Mouse (Mus musculus) CH12.LX (cell line): ENCODE data around the gene Ccdc114. TPM values are rescaled to one million over a fixed set of nuclear protein-coding genes. Genes with fewer than 3 reads are reported as not detected.
"Not testable (repeated sequence)": the region's sequence is repeated elsewhere in the genome, so short reads cannot be mapped to it uniquely, and the experiment has no call there.

Source experiments
- DNase-seq: peaks from one replicate; pipeline ENCODE4 v3.0.0-alpha.2; 2013; ENCODE audit errors: extremely low read depth
- H3K27ac ChIP-seq: 2 replicates; pipeline ENCODE4 v1.5.1; 2012; ENCODE audit warnings: low read depth, mild to moderate bottlenecking, control low read depth, moderate library complexity; ENCODE audit not compliant: insufficient read depth
- H3K27me3 ChIP-seq: replicated peaks from 2 replicates; pipeline ENCODE3; 2012; ENCODE audit warnings: inconsistent platforms
- H3K36me3 ChIP-seq, 2 experiments: replicated peaks in 1 of 2; 2 replicates each; pipeline versions ENCODE3 to v1.6.1; 2012; ENCODE audit warnings: inconsistent platforms in 1 of 2, low read length in 1 of 2, mild to moderate bottlenecking in 1 of 2, mixed read lengths in 1 of 2, moderate library complexity in 1 of 2; ENCODE audit not compliant: control insufficient read depth in 1 of 2, insufficient read depth in 1 of 2
- H3K4me1 ChIP-seq, 2 experiments: 2 replicates each; pipeline ENCODE4 v1.6.1; 2012; ENCODE audit warnings: inconsistent platforms in 1 of 2, moderate library complexity in 1 of 2; ENCODE audit not compliant: insufficient read depth in 2 of 2, control insufficient read depth in 1 of 2
- H3K4me2 ChIP-seq: 2 replicates; pipeline ENCODE4 v1.6.1; 2012; ENCODE audit warnings: low read depth, mild to moderate bottlenecking, control low read depth; ENCODE audit not compliant: poor library complexity, insufficient read depth, severe bottlenecking
- H3K4me3 ChIP-seq, 3 experiments: fragments of 150-350 bp in 1 of 3; sonication (generic) in 1 of 3; replicated peaks in 1 of 3; 2 replicates each; pipeline versions ENCODE3 to v1.5.1; 2011 to 2012; ENCODE audit warnings: low read depth in 2 of 3, low read length in 2 of 3, mild to moderate bottlenecking in 2 of 3, moderate library complexity in 2 of 3, control low read depth in 1 of 3, improper control_type of control experiment in 1 of 3, inconsistent platforms in 1 of 3, mixed read lengths in 1 of 3; ENCODE audit not compliant: poor library complexity in 1 of 3
- H3K79me2 ChIP-seq: replicated peaks from 2 replicates; pipeline ENCODE4 v1.6.1; 2012; ENCODE audit warnings: mild to moderate bottlenecking, moderate library complexity; ENCODE audit not compliant: control insufficient read depth, poor library complexity, insufficient read depth, severe bottlenecking; ENCODE audit errors: extremely low read depth
- H3K9ac ChIP-seq: 2 replicates; pipeline ENCODE4 v1.6.1; 2012; ENCODE audit warnings: low read depth, mild to moderate bottlenecking, control low read depth, moderate library complexity; ENCODE audit not compliant: insufficient read depth
- H3K9me3 ChIP-seq: replicated peaks from 2 replicates; pipeline ENCODE3; 2012; ENCODE audit warnings: low read length, inconsistent platforms, mixed read lengths
- CTCF ChIP-seq, 2 experiments: IDR thresholded peaks in 1 of 2; conservative IDR thresholded peaks in 1 of 2; 2 replicates each; pipeline ENCODE4 v1.5.1; 2011 to 2012; ENCODE audit warnings: low read depth in 2 of 2, low read length in 2 of 2, improper control_type of control experiment in 1 of 2, inconsistent platforms in 1 of 2, mild to moderate bottlenecking in 1 of 2, moderate library complexity in 1 of 2
- EP300 ChIP-seq: IDR thresholded peaks from 2 replicates; pipeline ENCODE4 v1.6.1; 2011; ENCODE audit warnings: low read length, improper control_type of control experiment
- ETS1 ChIP-seq: conservative IDR thresholded peaks from 2 replicates; pipeline ENCODE4 v1.6.1; 2012; ENCODE audit warnings: low read depth, mild to moderate bottlenecking, inconsistent platforms, low read length, improper control_type of control experiment, moderate library complexity
- IRF4 ChIP-seq: IDR thresholded peaks from 2 replicates; pipeline ENCODE4 v1.6.1; 2014; ENCODE audit warnings: low read depth, mild to moderate bottlenecking, inconsistent platforms, low read length, improper control_type of control experiment
- JUND ChIP-seq: conservative IDR thresholded peaks from 2 replicates; pipeline ENCODE4 v1.6.1; 2011; ENCODE audit warnings: low read depth, low read length, improper control_type of control experiment
- MAX ChIP-seq: IDR thresholded peaks from 2 replicates; pipeline ENCODE4 v1.6.1; 2011; ENCODE audit warnings: low read length, improper control_type of control experiment
- MXI1 ChIP-seq: IDR thresholded peaks from 2 replicates; pipeline ENCODE4 v1.6.1; 2011; ENCODE audit warnings: mild to moderate bottlenecking, low read depth, low read length, improper control_type of control experiment
- MYC ChIP-seq: IDR thresholded peaks from 2 replicates; pipeline ENCODE4 v1.6.1; 2011; ENCODE audit warnings: low read depth, mild to moderate bottlenecking, improper control_type of control experiment, low read length
- NRF1 ChIP-seq: IDR thresholded peaks from 2 replicates; pipeline ENCODE4 v1.6.1; 2014; ENCODE audit warnings: low read depth, mild to moderate bottlenecking, inconsistent platforms, low read length, improper control_type of control experiment, moderate library complexity
- SIN3A ChIP-seq: IDR thresholded peaks from 2 replicates; pipeline ENCODE4 v1.6.1; 2012; ENCODE audit warnings: low read length, improper control_type of control experiment, inconsistent platforms
- SMC3 ChIP-seq: IDR thresholded peaks from 2 replicates; pipeline ENCODE4 v1.6.1; 2011; ENCODE audit warnings: low read depth, low read length, improper control_type of control experiment
- TBP ChIP-seq: conservative IDR thresholded peaks from 2 replicates; pipeline ENCODE4 v1.6.1; 2011; ENCODE audit warnings: low read depth, low read length, improper control_type of control experiment
- TCF12 ChIP-seq: IDR thresholded peaks from 2 replicates; pipeline ENCODE4 v1.6.1; 2014; ENCODE audit warnings: low read depth, mild to moderate bottlenecking, inconsistent platforms, low read length, improper control_type of control experiment
- USF1 ChIP-seq: IDR thresholded peaks from 2 replicates; pipeline ENCODE4 v1.6.1; 2014; ENCODE audit warnings: low read depth, mild to moderate bottlenecking, inconsistent platforms, low read length, improper control_type of control experiment
- USF2 ChIP-seq: conservative IDR thresholded peaks from 2 replicates; pipeline ENCODE4 v1.6.1; 2011; ENCODE audit warnings: low read depth, low read length, improper control_type of control experiment
- ZC3H11A ChIP-seq: IDR thresholded peaks from 2 replicates; pipeline ENCODE4 v1.6.1; 2012; ENCODE audit warnings: low read depth, mild to moderate bottlenecking, inconsistent platforms, low read length, improper control_type of control experiment
- ZMIZ1 ChIP-seq: IDR thresholded peaks from 2 replicates; pipeline ENCODE4 v1.6.1; 2012; ENCODE audit warnings: low read depth, mild to moderate bottlenecking, inconsistent platforms, low read length, improper control_type of control experiment
- dilution Hi-C: fragments of 300-500 bp; cut with MboI; formaldehyde crosslinking; loops from 2 replicates; pipeline ENCODE4 v1.14.3; 2020; ENCODE audit warnings: low sequenced_read_pairs; ENCODE audit not compliant: extremely low pct_unique_long_range_greater_than_20kb, extremely low pct_ligation_motif_present
- in situ Hi-C: fragments of 300-500 bp; cut with MboI; formaldehyde crosslinking; loops from 3 replicates; pipeline ENCODE4 v1.14.3; 2019; ENCODE audit warnings: low sequenced_read_pairs, low pct_ligation_motif_present, low pct_unique_long_range_greater_than_20kb, mixed read lengths
- polyA plus RNA-seq: library from polyadenylated mRNA; unstranded; fragments of >175 nt; gene quantifications from 2 replicates; pipeline ENCODE4 v1.2.1, GENCODE M21; 2012; ENCODE audit warnings: low read depth; ENCODE audit not compliant: insufficient read length
- total RNA-seq, 2 experiments: library from RNA; depleted of rRNA; stranded (reverse); fragments of 300-350 nt in 1 of 2; fragments of >200 nt in 1 of 2; gene quantifications; 2 replicates each; pipeline ENCODE4 v1.2.3; 2012 to 2014

Ccdc114 gene
- total and polyA plus RNA-seq, 3 experiments = 0.11 TPM; not detected in 2

DNA sequence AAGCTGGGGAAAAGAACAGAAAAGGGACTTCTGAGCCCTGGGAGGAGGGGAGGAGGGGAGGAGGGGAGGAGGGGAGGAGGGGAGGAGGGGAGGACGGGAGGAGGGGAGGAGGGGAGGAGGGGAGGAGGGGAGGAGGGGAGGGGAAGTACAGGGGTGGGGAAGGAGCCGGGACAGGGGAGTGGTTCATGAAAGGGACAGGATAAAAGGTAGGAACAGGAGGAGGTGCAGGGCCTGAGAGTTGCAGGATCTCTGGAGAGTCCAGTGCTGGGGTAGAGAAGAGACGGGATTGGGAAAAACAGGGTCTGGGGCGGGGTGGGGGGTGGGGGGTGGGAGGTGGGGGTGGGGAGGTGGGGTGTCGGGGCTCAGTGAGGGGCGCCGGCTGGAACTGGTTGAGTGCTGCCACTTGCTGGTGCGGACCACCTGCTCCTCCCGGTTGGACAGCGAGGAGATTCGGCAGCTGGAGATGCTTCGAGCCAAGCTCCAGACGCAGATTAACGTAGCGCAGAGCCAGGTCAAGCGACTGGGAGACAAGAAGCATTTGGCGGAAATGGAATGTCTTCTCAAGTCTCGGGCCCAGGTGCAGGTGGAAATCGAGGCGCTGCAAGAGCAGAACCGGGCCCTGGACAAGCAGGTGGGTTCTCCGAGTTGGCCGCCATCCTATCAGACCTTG lies 4.9 kb downstream of the Ccdc114 start:
- Histone ChIP-seq H3K4me2 (no peak overlapping the region), H3K9ac (no peak overlapping the region), H3K36me3 (no peaks in the 10 kb centered on the region), H3K27ac (no peak overlapping the region), H3K9me3 (peaks cover 41% of the 10 kb centered on the region), H3K79me2 (no peaks in the 10 kb centered on the region), H3K27me3 (no peaks in the 10 kb centered on the region), H3K4me1 (no peaks in the 10 kb centered on the region), H3K4me3 (no peak overlapping the region)
- no peak for DNase-seq
- dilution Hi-C loops = no loop called here
- in situ Hi-C loops = loop anchor here (10.0 kb wide), 1 partner anchor 194 kb away; no protein-coding TSS in a partner anchor
- TF ChIP-seq TCF12 (no peak), ZMIZ1 (no peak), IRF4 (no peak), SIN3A (no peak), MAX (no peak), SMC3 (no peak), ZC3H11A (no peak), MYC (no peak), NRF1 (no peak), EP300 (no peak), MXI1 (no peak), TBP (no peak), USF2 (no peak), JUND (no peak), ETS1 (no peak), USF1 (no peak)

DNA sequence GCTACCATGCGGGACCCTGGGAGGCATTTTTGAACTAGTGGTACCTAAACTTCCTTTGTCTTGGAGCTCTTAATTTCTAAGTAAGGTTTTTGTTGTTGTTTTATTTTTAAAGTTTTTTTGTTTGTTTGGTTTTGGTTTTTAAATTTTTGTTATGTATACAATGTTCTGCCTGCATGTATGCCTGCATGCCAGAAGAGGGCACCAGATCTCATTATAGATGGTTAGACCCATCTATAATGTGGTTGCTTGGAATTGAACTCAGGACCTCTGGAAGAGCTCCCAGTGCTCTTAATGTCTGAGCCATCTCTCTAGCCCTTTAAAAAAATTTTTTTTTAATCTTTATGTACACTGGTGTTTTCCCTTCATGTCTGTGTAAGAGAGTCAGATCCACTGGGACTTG lies 5.8 kb downstream of the Ccdc114 start:
- H3K9ac ChIP-seq = no peak overlapping the region
- H3K4me2 ChIP-seq = no peak overlapping the region
- peaks cover 0 to 4% of the 10 kb centered on the region in 2 experiments; a peak in 1 of 4 replicates for H3K4me1 ChIP-seq
- in situ Hi-C loops = loop anchor here (10.0 kb wide), 1 partner anchor 195 kb away; no protein-coding TSS in a partner anchor
- H3K36me3 ChIP-seq = no peaks in the 10 kb centered on the region
- no peaks in the 10 kb centered on the region for H3K27me3 ChIP-seq
- no peak for TF ChIP-seq ETS1
- TF ChIP-seq CTCF (conservative IDR thresholded peaks at IDR 0.05 in 1 of 2, IDR thresholded peaks at IDR 0.05 in 1 of 2; ENCODE audit: low read depth in 2 of 2, low read length in 2 of 2) = peak in 1 of 2 experiments; percentile 39; a peak in 2 of 4 replicates
- no peak for DNase-seq
- H3K9me3 ChIP-seq = peaks cover 32% of the 10 kb centered on the region
- dilution Hi-C loops = no loop called here
- no peaks in the 10 kb centered on the region for H3K79me2 ChIP-seq
- no peak overlapping the region for H3K27ac ChIP-seq
- H3K4me3 ChIP-seq = no peak overlapping the region

DNA sequence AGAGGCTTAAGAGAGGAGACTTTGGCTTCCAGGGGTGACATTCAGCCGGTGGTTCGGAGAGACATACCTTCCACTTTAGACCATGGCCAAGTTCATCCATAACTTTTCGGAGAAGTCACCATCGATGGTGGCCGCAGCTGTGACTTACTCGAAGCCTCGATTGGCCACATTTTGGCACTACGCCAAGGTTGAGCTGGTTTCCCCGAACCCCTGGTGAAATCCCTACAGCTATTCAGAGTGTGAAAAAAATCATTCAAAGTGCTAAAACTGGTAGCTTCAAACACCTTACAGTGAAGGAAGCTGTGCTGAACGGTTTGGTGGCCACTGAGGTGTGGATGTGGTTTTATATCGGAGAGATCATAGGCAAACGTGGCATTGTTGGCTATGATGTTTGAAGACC lies 9.9 kb downstream of the Ccdc114 start:
- dilution Hi-C loops, H3K27me3 ChIP-seq, H3K27ac ChIP-seq, H3K4me2 ChIP-seq, H3K36me3 ChIP-seq, H3K4me1 ChIP-seq, DNase-seq, H3K4me3 ChIP-seq, H3K79me2 ChIP-seq, H3K9ac ChIP-seq, in situ Hi-C loops: not testable (repeated sequence)
- peaks cover 12% of the 10 kb centered on the region for H3K9me3 ChIP-seq
